Comparison of ENCODE assay signal across 15 mouse cellular contexts in genomic region chr14:79890280-79890679, GRCm38 (mm10).
"Had no signal": no experiment of that assay in that cellular context is flagged by ENCODE, and none has a peak within 500 bp of the region (broad histone marks: within the 10 kb centered on the region; RNA-seq: fewer than 3 reads in every experiment).

No protein-coding gene starts in this region.

- H3K4me3 ChIP-seq: megakaryocyte, embryonic 14.5 days; midbrain, embryonic 12.5 days; neural tube, embryonic 12.5 days; stomach, embryonic 15.5 days had no signal

- H3K9me3 ChIP-seq: midbrain, embryonic 12.5 days; neural tube, embryonic 12.5 days; stomach, embryonic 15.5 days had no signal

- H3K9ac ChIP-seq: lung, embryonic 14.5 days; midbrain, embryonic 12.5 days; neural tube, embryonic 12.5 days; stomach, embryonic 15.5 days had no signal

- H3K4me1 ChIP-seq: megakaryocyte, embryonic 14.5 days; midbrain, embryonic 12.5 days; neural tube, embryonic 12.5 days; stomach, embryonic 15.5 days had no signal

- DNase-seq: lung, adult 18-20 months; lung, embryonic 14.5 days; lung, postnatal 14 days; lung, postnatal 36 days; midbrain, embryonic 14.5 days; right cerebral cortex, postnatal 14 days; thymus, adult 2 months; thymus, postnatal 25 days; thymus, postnatal 4 days had no signal

- H3K36me3 ChIP-seq: midbrain, embryonic 12.5 days; neural tube, embryonic 12.5 days; stomach, embryonic 15.5 days had no signal

- H3K27ac ChIP-seq: macrophage; midbrain, embryonic 12.5 days; neural tube, embryonic 12.5 days; stomach, embryonic 15.5 days; stomach, postnatal 0 days had no signal
